Mouse (Mus musculus): Measurements from ENCODE around the gene Gas2l2.

The Gas2l2 gene

DNA sequence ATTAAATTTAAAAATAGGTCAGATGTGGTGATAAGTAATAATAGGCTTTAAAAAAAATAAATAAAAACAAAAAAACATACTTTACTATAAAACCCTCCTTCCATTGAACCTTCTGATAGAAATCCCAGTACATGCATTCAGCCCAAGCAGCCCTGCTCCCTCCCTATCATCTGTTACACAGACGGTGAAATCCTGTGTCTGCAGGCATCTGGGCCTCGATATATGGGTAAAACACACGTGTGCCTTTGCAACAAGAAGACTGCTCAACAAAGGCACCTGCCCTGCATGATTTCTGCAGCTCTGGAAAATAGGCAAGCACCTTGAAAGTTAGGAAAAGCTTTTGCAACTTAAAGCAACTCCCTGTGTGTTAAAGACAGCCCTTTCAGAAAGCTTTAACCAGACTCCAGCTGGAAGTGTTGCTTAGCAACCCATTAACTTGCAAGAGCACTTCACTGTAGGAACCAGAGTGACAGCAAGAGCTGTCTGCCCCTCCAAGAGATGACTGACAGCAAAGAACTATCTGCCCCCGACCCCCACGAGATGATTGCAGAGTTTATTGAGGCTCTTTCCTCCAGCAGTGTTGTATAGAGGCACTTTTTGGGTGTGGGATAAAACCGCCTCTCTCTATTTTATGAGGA is 34.3 kb downstream of the Gas2l2 start:
- no peak for DNase-seq (ENCODE audit: low read depth)

- DNase-seq (ENCODE audit: low read depth), result no peak
Measured at GRCm38 (mm10) chr11:83393062-83393461, 36.2 kb downstream of the Gas2l2 start.

DNA sequence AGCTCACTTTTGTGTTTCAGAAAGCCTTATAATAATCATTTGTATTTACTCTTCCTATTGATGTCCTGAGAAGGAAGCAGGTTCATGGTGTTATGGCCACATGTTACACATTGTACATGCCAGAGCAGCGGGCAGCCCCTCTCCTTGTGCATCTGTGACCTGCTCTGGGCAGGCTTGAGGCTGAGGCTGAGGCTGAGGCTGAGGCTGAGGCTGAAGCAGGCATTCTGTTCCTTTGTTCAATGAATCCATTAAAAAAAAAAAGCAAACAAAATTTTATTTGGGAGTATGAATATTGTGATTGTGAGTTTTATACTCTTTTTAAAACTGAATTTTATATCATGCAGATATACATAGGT is 45.7 kb downstream of the Gas2l2 start:
- DNase-seq (ENCODE audit: low read depth), result no peak

GRCm38 (mm10) chr11:83382876-83383531 is 46.3 kb downstream of the Gas2l2 start:
- no peak for DNase-seq (ENCODE audit: low read depth)

DNA sequence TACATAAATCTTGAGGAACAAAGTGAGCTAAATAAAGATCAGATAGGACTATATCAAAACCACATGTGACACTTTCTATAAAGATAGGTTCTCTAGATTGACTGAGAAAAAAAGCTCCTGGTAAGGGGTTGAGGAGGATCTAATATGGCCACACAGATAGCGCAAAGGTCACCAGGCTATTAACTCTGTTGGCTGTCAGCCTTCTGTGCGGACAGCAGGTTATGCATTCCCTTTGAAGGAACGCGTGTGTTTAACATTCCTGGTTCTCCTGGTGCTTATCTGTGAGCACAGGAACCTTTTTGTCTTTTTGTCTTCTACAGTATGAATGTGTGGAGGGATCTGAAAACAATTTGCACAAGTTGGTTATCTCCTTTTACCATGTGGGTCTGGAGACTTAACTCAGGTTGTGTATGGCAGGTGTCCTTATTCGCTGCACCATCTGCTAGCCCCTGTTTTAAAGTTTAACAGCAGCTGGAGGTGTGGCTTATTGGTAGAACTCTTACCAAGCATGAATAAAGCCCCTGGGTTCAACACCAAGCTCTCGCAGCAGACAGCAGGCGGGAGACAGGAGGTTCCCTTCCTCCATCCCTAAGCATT is 49.4 kb downstream of the Gas2l2 start:
- peak; percentile 6 for DNase-seq (ENCODE audit: low read depth)

Data from c-Kit-positive CD71-negative TER-119-negative erythroid progenitor cells, embryonic 14.5 days (primary cell).